Mouse (Mus musculus) heart, embryonic 12.5 days (tissue): Measurements from ENCODE around the gene Ssx2ip. TPM values are rescaled to one million over a fixed set of nuclear protein-coding genes. Genes with fewer than 3 reads are reported as not detected.

Source experiments
- ATAC-seq: fragments of 200-750 bp; cut with Nextera tagmentation; 2 replicates; pipeline ENCODE4 v1.8.0; 2017; ENCODE audit warnings: moderate TSS enrichment, moderate library complexity; ENCODE audit not compliant: insufficient number of reproducible peaks, low FRiP score
- H3K27ac ChIP-seq: fragments of 300-500 bp; sonication (generic); 2 replicates; pipeline ENCODE4 v1.5.1; 2016; ENCODE audit warnings: mild to moderate bottlenecking, moderate library complexity; ENCODE audit not compliant: poor library complexity, severe bottlenecking
- H3K27me3 ChIP-seq: fragments of 300-500 bp; sonication (generic); replicated peaks from 2 replicates; pipeline ENCODE4 v1.6.1; 2016; ENCODE audit warnings: mild to moderate bottlenecking, moderate library complexity
- H3K36me3 ChIP-seq: fragments of 300-500 bp; sonication (generic); 2 replicates; pipeline ENCODE4 v1.6.1; 2016; ENCODE audit warnings: mild to moderate bottlenecking, moderate library complexity
- H3K4me1 ChIP-seq: fragments of 300-500 bp; sonication (generic); replicated peaks from 2 replicates; pipeline ENCODE4 v1.6.1; 2016; ENCODE audit warnings: mild to moderate bottlenecking
- H3K4me2 ChIP-seq: fragments of 300-500 bp; sonication (generic); 2 replicates; pipeline ENCODE4 v1.6.1; 2016; ENCODE audit warnings: mild to moderate bottlenecking, moderate library complexity
- H3K4me3 ChIP-seq: fragments of 300-500 bp; sonication (generic); 2 replicates; pipeline ENCODE4 v1.5.1; 2016; ENCODE audit warnings: mild to moderate bottlenecking
- H3K9ac ChIP-seq: fragments of 300-500 bp; sonication (generic); 2 replicates; pipeline ENCODE4 v1.6.1; 2016; ENCODE audit warnings: mild to moderate bottlenecking, moderate library complexity
- H3K9me3 ChIP-seq: fragments of 300-500 bp; sonication (generic); replicated peaks from 2 replicates; pipeline ENCODE4 v1.6.1; 2016; ENCODE audit warnings: mild to moderate bottlenecking, moderate library complexity
- whole genome bisulfite sequencing: fragments of 180-500 bp; shearing (Covaris S2); methylation state at CpG from one replicate; pipeline ENCODE4 v1.1.7; 2016; 5-methylcytosine and 5-hydroxymethylcytosine counted together
- polyA plus RNA-seq: library from polyadenylated mRNA; unstranded; fragments of >200 nt; fragmentation: Nextera tagmentation; extraction: Ambion mirVana; gene quantifications from 2 replicates; pipeline ENCODE4 v1.2.1, GENCODE M21; 2016

The Ssx2ip gene
- polyA plus RNA-seq, 1 experiment from 2014 or later, result 26.0 TPM

DNA sequence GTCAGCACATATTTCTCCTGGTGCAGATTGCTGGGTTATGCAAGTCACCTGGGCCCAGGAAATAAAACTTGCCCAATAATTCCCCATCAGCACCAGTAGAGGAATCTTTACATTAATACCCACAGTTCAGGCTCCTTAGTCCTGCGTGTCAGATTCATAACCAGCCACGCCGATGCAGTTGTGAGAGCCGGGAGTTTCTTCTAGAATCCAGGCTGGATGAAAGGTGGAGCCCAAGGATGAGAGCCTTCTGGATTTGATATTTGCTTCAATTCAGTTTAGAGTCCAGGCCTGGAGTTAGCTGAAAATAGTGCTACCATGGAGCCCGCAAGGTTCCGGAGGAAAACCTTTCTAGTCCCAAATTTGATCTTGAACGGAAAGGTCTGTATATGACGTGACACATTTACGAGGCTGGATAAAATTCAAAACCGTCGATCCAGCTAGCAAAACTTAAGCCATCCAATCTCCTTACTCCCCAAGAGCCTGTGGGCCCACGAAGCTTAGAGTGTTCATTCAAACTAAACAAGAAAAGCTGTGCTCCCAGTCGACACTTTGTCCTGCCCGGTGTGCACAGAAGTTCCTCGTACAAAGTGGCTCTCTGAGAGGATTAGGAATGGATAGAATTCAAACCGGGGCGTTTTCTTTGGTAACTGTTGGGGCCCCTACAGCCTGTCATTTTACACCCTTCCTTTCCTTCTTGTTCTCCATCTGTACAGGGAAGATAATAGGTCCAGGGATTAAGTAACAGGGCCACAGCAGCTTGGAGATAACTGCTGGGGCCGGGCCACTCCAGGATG, 968 bp downstream of the Ssx2ip start:
- H3K4me1 ChIP-seq, result peaks cover 28% of the 10 kb centered on the region
- peak overlapping the region; percentile 77 for H3K4me2 ChIP-seq
- no peak; the same call in 1 of the 2 replicates for ATAC-seq
- peak overlapping the region; percentile 73; the same call in 1 of the 2 replicates for H3K27ac ChIP-seq
- peak overlapping the region; percentile 88 for H3K4me3 ChIP-seq
- 25% methylated on average over 18 of the region's 18 CpGs for WGBS
- H3K9me3 ChIP-seq, result 0 out of 2 replicates have a peak, but pooled peaks cover 2% of the 10 kb centered on the region
- peak overlapping the region; percentile 92 for H3K9ac ChIP-seq
- H3K27me3 ChIP-seq, result no peaks in the 10 kb centered on the region
- no peaks in the 10 kb centered on the region for H3K36me3 ChIP-seq

DNA sequence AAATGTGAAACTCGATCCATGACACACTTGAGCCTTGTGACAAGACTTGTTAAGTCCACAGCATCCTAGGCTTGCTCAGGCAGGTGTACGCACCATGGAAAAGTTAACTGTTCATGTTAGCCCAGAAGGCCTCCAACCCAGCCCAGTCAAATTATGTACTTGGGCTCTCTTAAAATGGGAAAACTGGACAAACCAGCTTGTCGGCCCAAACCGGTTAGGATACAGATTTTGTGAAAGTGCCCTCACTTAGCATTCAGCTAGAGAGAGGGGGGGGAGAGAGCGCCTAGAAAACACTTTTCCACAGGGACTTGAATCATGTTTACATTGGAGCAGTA, 1.5 kb downstream of the Ssx2ip start:
- Histone ChIP-seq H3K36me3 (no peaks in the 10 kb centered on the region), H3K27ac (no peak overlapping the region), H3K4me1 (peaks cover 32% of the 10 kb centered on the region), H3K9ac (peak overlapping the region; percentile 92), H3K4me3 (peak overlapping the region; percentile 88), H3K4me2 (peak overlapping the region; percentile 77), H3K27me3 (no peaks in the 10 kb centered on the region), H3K9me3 (0 out of 2 replicates have a peak, but pooled peaks cover 2% of the 10 kb centered on the region)
- no peak; the same call in 1 of the 2 replicates for ATAC-seq
- 44% methylated on average over 5 of the region's 5 CpGs for WGBS

DNA sequence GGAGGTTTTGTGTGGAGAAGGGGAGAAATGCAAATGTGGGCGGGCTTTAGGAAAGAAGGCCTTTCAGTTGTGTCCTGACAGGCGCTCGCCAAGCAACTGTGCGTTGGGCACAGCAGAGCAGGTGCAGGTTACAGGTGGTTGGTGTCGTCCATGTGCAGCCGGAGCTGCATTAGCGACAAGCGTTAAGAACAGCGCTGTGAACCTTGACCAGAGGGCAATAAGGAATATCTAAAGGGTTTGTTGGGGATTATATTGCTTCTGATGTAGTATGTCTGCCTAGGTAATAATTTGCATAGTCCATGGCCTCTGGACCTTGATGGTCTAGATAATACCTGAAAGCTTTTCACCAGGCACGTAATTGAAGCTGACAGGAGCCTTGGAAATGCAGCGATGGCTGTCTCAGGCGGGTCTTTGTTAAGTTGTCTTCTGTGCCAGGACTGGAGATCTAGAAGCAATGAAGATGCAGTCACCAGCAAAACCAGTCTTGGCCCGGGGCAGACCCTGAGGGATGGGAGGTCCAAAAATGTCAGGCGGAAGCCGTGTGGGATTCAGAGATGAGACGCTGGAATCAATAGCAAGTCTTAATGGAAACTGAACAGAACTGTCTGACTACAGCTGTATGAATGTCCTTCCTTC, 2.8 kb downstream of the Ssx2ip start:
- H3K27ac ChIP-seq, result no peak overlapping the region
- H3K9ac ChIP-seq, result no peak overlapping the region
- H3K4me2 ChIP-seq, result 0 out of 2 replicates have a peak overlapping the region, but pooled peaks have one; percentile 26
- H3K9me3 ChIP-seq, result 0 out of 2 replicates have a peak, but pooled peaks cover 2% of the 10 kb centered on the region
- WGBS, result 90% methylated on average over 16 of the region's 16 CpGs
- no peaks in the 10 kb centered on the region for H3K27me3 ChIP-seq
- ATAC-seq, result no peak
- peaks cover 45% of the 10 kb centered on the region for H3K4me1 ChIP-seq
- no peak overlapping the region for H3K4me3 ChIP-seq
- H3K36me3 ChIP-seq, result no peaks in the 10 kb centered on the region

DNA sequence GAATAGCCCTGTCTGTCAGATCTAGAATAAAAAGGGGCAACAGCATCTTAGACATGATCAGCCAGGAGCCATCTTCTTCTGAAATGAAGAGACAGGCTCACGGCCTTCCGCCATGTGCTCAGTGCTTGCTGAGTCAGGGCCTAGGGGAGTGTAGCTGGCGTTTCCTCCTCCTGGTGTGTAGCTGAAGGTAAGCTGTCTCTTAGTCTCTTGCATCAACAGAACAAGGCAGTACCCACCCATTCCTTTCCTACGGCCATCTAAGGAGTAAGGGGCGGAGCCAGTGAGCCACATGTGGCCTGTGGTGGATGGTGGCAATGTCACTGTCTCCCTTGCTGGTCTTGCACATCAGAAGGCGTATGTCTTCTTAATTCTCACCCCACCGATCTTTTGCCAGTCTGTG, 5.7 kb downstream of the Ssx2ip start:
- Histone ChIP-seq H3K4me3 (no peak overlapping the region), H3K4me1 (peaks cover 53% of the 10 kb centered on the region), H3K9me3 (no peaks in the 10 kb centered on the region), H3K36me3 (no peaks in the 10 kb centered on the region), H3K9ac (no peak overlapping the region), H3K27ac (no peak overlapping the region), H3K4me2 (no peak overlapping the region), H3K27me3 (no peaks in the 10 kb centered on the region)
- peak; percentile 48; the same call in 1 of the 2 replicates for ATAC-seq
- 73% methylated on average over 7 of the region's 7 CpGs for WGBS

DNA sequence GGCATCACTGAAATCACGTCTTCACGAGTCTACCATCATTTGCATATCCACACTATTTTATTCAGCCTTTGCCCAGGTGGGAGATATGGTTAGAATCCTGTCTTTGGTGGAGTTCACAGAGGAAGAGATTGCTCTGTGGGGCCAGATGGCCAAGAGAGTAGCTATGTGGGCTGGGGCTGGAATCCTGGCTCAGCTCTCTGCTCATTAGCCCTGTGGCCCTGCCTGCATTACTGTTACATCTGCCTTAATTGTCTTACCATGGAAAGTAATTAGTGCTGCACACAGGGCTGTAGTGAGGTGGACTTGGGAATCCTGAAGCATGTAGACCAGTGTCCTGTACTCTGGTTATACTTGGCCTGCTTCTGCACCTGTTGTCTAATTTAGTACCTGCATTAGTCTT, 7.6 kb downstream of the Ssx2ip start:
- WGBS, result 82% methylated on average over 2 of the region's 2 CpGs
- H3K9ac ChIP-seq, result no peak overlapping the region

DNA sequence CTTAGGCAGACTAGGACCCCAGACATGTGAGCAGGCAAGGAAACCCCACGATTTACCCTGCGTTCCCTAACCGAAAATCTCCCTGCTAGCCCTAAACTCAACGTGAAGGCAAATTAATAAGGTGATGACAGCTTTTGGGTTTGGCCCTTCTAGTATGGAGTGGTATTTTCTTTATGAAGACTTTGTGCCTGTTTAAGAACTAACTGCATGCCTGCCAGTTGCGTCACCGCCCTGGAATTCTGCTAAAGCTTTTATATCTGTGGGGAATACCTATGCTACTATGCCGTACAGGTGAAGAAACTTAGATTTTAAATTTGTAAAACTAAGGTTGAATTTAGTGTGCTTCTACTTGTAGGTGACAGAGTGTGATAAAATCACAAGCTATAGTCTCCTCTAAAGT, 8.0 kb downstream of the Ssx2ip start:
- Histone ChIP-seq H3K4me2 (no peak overlapping the region), H3K9ac (no peak overlapping the region), H3K9me3 (no peaks in the 10 kb centered on the region), H3K36me3 (0 out of 2 replicates have a peak, but pooled peaks cover under 1% of the 10 kb centered on the region), H3K27ac (no peak overlapping the region), H3K4me3 (no peak overlapping the region), H3K27me3 (no peaks in the 10 kb centered on the region), H3K4me1 (peaks cover 35% of the 10 kb centered on the region)
- WGBS, result 81% methylated on average over 7 of the region's 7 CpGs
- ATAC-seq, result no peak

More for the DNA sequence above, 7.6 kb downstream of the Ssx2ip start:
- H3K9me3 ChIP-seq, result no peaks in the 10 kb centered on the region
- H3K27ac ChIP-seq, result no peak overlapping the region
- no peak overlapping the region for H3K4me3 ChIP-seq
- H3K27me3 ChIP-seq, result no peaks in the 10 kb centered on the region
- ATAC-seq, result no peak
- H3K36me3 ChIP-seq, result no peaks in the 10 kb centered on the region
- no peak overlapping the region for H3K4me2 ChIP-seq
- peaks cover 37% of the 10 kb centered on the region for H3K4me1 ChIP-seq

DNA sequence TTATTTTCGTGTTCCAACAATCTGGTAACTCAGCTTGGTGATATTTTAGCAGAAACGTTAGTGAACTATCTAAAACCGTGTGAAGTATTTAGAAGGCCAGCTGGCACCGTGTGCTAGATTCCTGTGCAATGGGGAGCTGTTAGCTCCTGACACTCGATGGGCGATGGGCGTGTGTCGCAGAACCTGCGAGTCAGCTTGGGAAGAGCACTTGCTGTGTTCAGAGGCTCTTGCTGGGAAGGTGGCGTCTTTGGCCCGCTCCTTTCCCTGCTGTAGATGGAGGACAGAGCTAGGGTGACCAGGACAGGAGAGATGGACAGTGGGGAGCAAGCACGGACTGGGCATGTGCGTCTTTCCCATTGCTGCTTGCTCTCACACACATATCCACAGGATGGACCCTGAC, 8.6 kb downstream of the Ssx2ip start:
- no peak overlapping the region for H3K9ac ChIP-seq
- no peaks in the 10 kb centered on the region for H3K27me3 ChIP-seq
- H3K36me3 ChIP-seq, result 0 out of 2 replicates have a peak, but pooled peaks cover 3% of the 10 kb centered on the region
- H3K4me3 ChIP-seq, result no peak overlapping the region
- H3K4me2 ChIP-seq, result no peak overlapping the region
- H3K27ac ChIP-seq, result no peak overlapping the region
- no peaks in the 10 kb centered on the region for H3K9me3 ChIP-seq
- H3K4me1 ChIP-seq, result peaks cover 35% of the 10 kb centered on the region
- WGBS, result 87% methylated on average over 13 of the region's 13 CpGs
- no peak for ATAC-seq

DNA sequence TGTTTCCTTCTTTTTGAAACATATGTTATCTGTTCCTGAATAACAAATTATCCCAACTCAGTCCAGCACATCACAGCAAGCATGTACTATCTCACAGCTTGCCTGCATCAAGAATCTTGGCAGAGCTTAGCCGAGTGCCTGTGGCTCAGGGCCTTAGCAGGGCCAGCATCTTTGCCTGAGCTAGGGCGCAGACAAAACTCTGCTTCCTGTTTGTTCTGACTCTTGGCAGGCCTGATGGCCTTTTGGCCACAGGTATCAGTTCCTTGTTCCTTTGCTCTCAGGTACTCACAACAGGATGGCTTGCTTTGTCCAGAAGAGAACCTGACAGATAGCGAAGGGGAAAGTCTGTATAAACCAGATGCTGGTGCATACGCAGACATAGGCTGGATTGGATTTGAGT, 9.6 kb downstream of the Ssx2ip start:
- H3K36me3 ChIP-seq, result peaks cover 5% of the 10 kb centered on the region
- H3K4me1 ChIP-seq, result peaks cover 35% of the 10 kb centered on the region
- no peaks in the 10 kb centered on the region for H3K9me3 ChIP-seq
- no peak overlapping the region for H3K27ac ChIP-seq
- H3K9ac ChIP-seq, result 0 out of 2 replicates have a peak overlapping the region, but pooled peaks have one; percentile 27
- no peak for ATAC-seq
- H3K4me3 ChIP-seq, result no peak overlapping the region
- no peak overlapping the region for H3K4me2 ChIP-seq
- no peaks in the 10 kb centered on the region for H3K27me3 ChIP-seq
- 78% methylated on average over 4 of the region's 4 CpGs for WGBS

DNA sequence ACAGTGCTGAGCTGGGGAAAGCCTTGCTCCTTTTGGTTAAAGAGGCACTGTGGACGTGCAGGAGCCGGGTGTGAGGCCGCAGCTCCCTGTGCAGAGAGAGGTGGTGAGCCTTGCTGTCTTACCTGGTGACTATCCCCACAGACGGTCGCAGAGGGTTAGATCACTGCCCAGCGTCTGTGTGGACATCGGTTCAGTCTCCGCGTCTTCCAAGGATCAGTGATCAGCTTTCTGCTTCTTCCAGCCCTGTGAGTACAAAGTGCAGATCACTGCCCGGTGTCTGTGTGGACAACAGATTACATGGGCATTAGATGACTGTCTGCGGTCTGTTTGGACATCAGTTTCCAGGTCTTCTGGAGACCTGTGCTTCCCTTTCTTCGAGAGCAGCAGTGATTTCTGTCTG, 10.1 kb downstream of the Ssx2ip start:
- H3K4me3 ChIP-seq, result no peak overlapping the region
- H3K4me2 ChIP-seq, result no peak overlapping the region
- H3K4me1 ChIP-seq, result peaks cover 35% of the 10 kb centered on the region
- peaks cover 11% of the 10 kb centered on the region for H3K36me3 ChIP-seq
- no peak for ATAC-seq
- H3K27me3 ChIP-seq, result no peaks in the 10 kb centered on the region
- H3K9me3 ChIP-seq, result no peaks in the 10 kb centered on the region
- 0 out of 2 replicates have a peak overlapping the region, but pooled peaks have one; percentile 27 for H3K9ac ChIP-seq
- H3K27ac ChIP-seq, result no peak overlapping the region
- 87% methylated on average over 12 of the region's 12 CpGs for WGBS

DNA sequence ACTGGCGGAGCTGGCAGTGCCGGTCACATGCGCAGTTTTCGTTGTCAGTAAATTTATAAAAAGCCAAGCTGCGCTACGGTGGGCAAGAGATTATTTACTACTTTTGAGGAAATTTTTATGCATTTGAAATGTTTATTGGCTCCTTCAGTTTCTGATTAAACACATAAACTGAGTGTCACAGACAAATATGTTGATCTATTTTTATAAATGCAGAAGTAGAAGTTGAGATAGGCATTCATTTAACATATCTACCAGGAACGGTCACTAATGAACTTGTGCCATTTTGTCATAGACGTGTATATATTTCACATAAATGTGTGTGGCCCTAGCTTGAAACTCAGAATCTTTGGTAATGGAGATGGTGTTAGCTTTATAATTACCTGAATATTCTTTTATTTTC, 13.4 kb downstream of the Ssx2ip start:
- no peak for ATAC-seq
- no peaks in the 10 kb centered on the region for H3K9me3 ChIP-seq

DNA sequence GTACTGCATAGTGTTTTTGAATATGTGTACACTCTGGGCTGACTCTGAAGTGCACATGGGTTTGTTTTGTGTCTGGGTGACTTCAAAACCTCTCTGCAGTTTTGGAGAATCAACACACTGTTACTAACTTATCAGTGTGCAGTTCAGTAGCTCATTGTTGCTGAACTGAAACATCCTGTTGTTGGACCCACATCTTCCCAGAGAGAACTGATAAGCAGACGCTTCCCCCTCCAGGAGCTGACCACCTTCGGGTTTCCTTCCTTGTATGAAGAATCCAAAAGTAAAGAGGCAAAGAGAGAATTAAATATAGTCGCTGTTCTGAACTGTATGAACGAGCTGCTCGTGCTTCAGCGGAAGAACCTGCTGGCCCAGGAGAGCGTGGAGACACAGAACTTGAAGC, 14.5 kb downstream of the Ssx2ip start:
- H3K4me3 ChIP-seq, result no peak overlapping the region
- H3K4me1 ChIP-seq, result peaks cover 25% of the 10 kb centered on the region
- 0 out of 2 replicates have a peak overlapping the region, but pooled peaks have one; percentile 44 for H3K27ac ChIP-seq
- H3K36me3 ChIP-seq, result peaks cover 28% of the 10 kb centered on the region
- no peak overlapping the region for H3K4me2 ChIP-seq
- no peak for ATAC-seq
- no peaks in the 10 kb centered on the region for H3K9me3 ChIP-seq
- H3K9ac ChIP-seq, result no peak overlapping the region
- WGBS, result 59% methylated on average over 7 of the region's 7 CpGs
- no peaks in the 10 kb centered on the region for H3K27me3 ChIP-seq

More for the DNA sequence above, 13.4 kb downstream of the Ssx2ip start:
- H3K4me1 ChIP-seq, result peaks cover 21% of the 10 kb centered on the region
- peaks cover 20% of the 10 kb centered on the region for H3K36me3 ChIP-seq
- no peak overlapping the region for H3K4me2 ChIP-seq
- 95% methylated on average over 8 of the region's 8 CpGs for WGBS
- no peak overlapping the region for H3K4me3 ChIP-seq
- no peak overlapping the region for H3K9ac ChIP-seq
- H3K27ac ChIP-seq, result no peak overlapping the region
- no peaks in the 10 kb centered on the region for H3K27me3 ChIP-seq
